ENCODE assay signal across 20 mouse cellular contexts in genomic region chr9:58144664-58145063, GRCm38 (mm10). TPM values are rescaled to one million over a fixed set of nuclear protein-coding genes. Genes with fewer than 3 reads are reported as not detected.
DNase-seq lines count a peak whose midpoint lies in the region; ATAC-seq and TF ChIP-seq lines count a peak whose summit lies in the region.
"Had no signal": no experiment of that assay in that cellular context is flagged by ENCODE, and none has a peak within 500 bp of the region (broad histone marks: within the 10 kb centered on the region; RNA-seq: fewer than 3 reads in every experiment).

No protein-coding gene starts in this region.

- H3K79me2 ChIP-seq in heart, adult 2 months (replicated peaks; ENCODE audit: control insufficient read depth, insufficient read depth, low read length): no peaks in the 10 kb centered on the region

- no peak overlapping the region for H3K27ac ChIP-seq in kidney, postnatal 0 days
- H3K27ac ChIP-seq in kidney, adult 2 months (ENCODE audit: insufficient read depth, low read depth, low read length): no peak overlapping the region
- peak overlapping the region; percentile 76 for H3K27ac ChIP-seq in embryonic facial prominence, embryonic 10.5 days (replicated peaks)
- H3K27ac ChIP-seq in heart, adult 2 months: no peak overlapping the region
- H3K27ac ChIP-seq: liver, embryonic 15.5 days; macrophage had no signal

- no peak for DNase-seq in kidney, postnatal 0 days (ENCODE audit: low spot score)
- no peak for DNase-seq in kidney, adult 2 months
- DNase-seq in embryo, embryonic 10 days (ENCODE audit: low spot score): peak; percentile 62
- peak; percentile 45 for DNase-seq in embryonic facial prominence, embryonic 10.5 days (ENCODE audit: low spot score)
- DNase-seq in yolk sac, embryonic 10.5 days (ENCODE audit: low spot score): peak; percentile 35
- DNase-seq in heart, adult 2 months: no peak
- DNase-seq: adrenal gland, adult 8-10 months; cerebellum, adult 9-10 months; gastrocnemius, postnatal 14 days; kidney, adult 11 months; right cerebral cortex, adult 18-20 months; thymus, adult 18-20 months had no signal

- H3K4me1 ChIP-seq in kidney, postnatal 0 days (replicated peaks; ENCODE audit: insufficient read depth, low read length): peaks cover 17% of the 10 kb centered on the region
- H3K4me1 ChIP-seq in kidney, adult 2 months (ENCODE audit: control insufficient read depth, insufficient read depth, low read length): no peaks in the 10 kb centered on the region
- peaks cover 60% of the 10 kb centered on the region for H3K4me1 ChIP-seq in embryonic facial prominence, embryonic 10.5 days
- H3K4me1 ChIP-seq in heart, adult 2 months (ENCODE audit: control insufficient read depth, insufficient read depth, low read length): peaks cover under 1% of the 10 kb centered on the region; the same call in 1 of the 2 replicates
- H3K4me1 ChIP-seq: liver, embryonic 15.5 days had no signal

- no peaks in the 10 kb centered on the region for H3K27me3 ChIP-seq in kidney, postnatal 0 days (ENCODE audit: insufficient read depth, low read length)
- no peaks in the 10 kb centered on the region for H3K27me3 ChIP-seq in kidney, adult 2 months (replicated peaks; ENCODE audit: control insufficient read depth, insufficient read depth, low read length)
- 0 out of 2 replicates have a peak, but pooled peaks cover 6% of the 10 kb centered on the region for H3K27me3 ChIP-seq in embryonic facial prominence, embryonic 10.5 days (replicated peaks; ENCODE audit: low read depth, poor library complexity, severe bottlenecking)
- H3K27me3 ChIP-seq in heart, adult 2 months (ENCODE audit: control insufficient read depth, insufficient read depth, low read length): no peaks in the 10 kb centered on the region
- H3K27me3 ChIP-seq: forebrain, embryonic 13.5 days had no signal

- 0 out of 2 replicates have a peak, but pooled peaks have one; percentile 17 for ATAC-seq in kidney, postnatal 0 days (replicated peaks; ENCODE audit: low FRiP score, low read depth)
- ATAC-seq in megakaryocyte progenitor cell, adult 5-6 weeks (replicated peaks; ENCODE audit: poor library complexity): no peak
- ATAC-seq: forebrain, embryonic 13.5 days; midbrain, embryonic 16.5 days had no signal

- H3K9me3 ChIP-seq in kidney, postnatal 0 days (replicated peaks; ENCODE audit: low read length): no peaks in the 10 kb centered on the region
- no peaks in the 10 kb centered on the region for H3K9me3 ChIP-seq in embryonic facial prominence, embryonic 10.5 days
- H3K9me3 ChIP-seq: forebrain, embryonic 13.5 days; liver, embryonic 15.5 days had no signal

- no peaks in the 10 kb centered on the region for H3K36me3 ChIP-seq in kidney, postnatal 0 days (ENCODE audit: insufficient read depth, low read length)
- no peaks in the 10 kb centered on the region for H3K36me3 ChIP-seq in kidney, adult 2 months (ENCODE audit: control insufficient read depth, insufficient read depth, low read length)
- H3K36me3 ChIP-seq in embryonic facial prominence, embryonic 10.5 days (replicated peaks): peaks cover 84% of the 10 kb centered on the region
- no peaks in the 10 kb centered on the region for H3K36me3 ChIP-seq in heart, adult 2 months (ENCODE audit: control insufficient read depth, insufficient read depth, low read length)
- H3K36me3 ChIP-seq: liver, embryonic 15.5 days had no signal

- WGBS in kidney, postnatal 0 days: 71% methylated on average over 1 of the region's 1 CpGs
- 73% methylated on average over 1 of the region's 1 CpGs for WGBS in kidney, adult 2 months
- 27% methylated on average over 1 of the region's 1 CpGs for WGBS in embryonic facial prominence, embryonic 10.5 days
- 86% methylated on average over 1 of the region's 1 CpGs for WGBS in heart, adult 2 months

- no peak for TF ChIP-seq CTCF in kidney, postnatal 0 days (IDR thresholded peaks at IDR 0.05; ENCODE audit: low read depth)
- no peak for TF ChIP-seq CTCF in kidney, adult 2 months (conservative IDR thresholded peaks at IDR 0.05; ENCODE audit: insufficient read depth, insufficient read length, low read depth, low read length)
- no peak for TF ChIP-seq CTCF in heart, adult 2 months (IDR thresholded peaks at IDR 0.05)

- H3K4me3 ChIP-seq in kidney, postnatal 0 days (replicated peaks; ENCODE audit: low read depth, low read length): no peak overlapping the region
- no peak overlapping the region for H3K4me3 ChIP-seq in kidney, adult 2 months (ENCODE audit: insufficient read depth, low read depth, low read length)
- H3K4me3 ChIP-seq in embryonic facial prominence, embryonic 10.5 days: no peak overlapping the region
- H3K4me3 ChIP-seq in heart, adult 2 months: no peak overlapping the region
- H3K4me3 ChIP-seq: forebrain, embryonic 13.5 days; liver, embryonic 15.5 days had no signal

- H3K9ac ChIP-seq in kidney, postnatal 0 days (ENCODE audit: low read depth, low read length): no peak overlapping the region
- H3K9ac ChIP-seq in heart, adult 2 months (ENCODE audit: low read depth, low read length): no peak overlapping the region
- H3K9ac ChIP-seq: forebrain, embryonic 13.5 days; liver, embryonic 15.5 days had no signal

- TF ChIP-seq POLR2A in kidney, adult 2 months (IDR thresholded peaks at IDR 0.05; ENCODE audit: low read depth, low read length): no peak
- TF ChIP-seq POLR2A in heart, adult 2 months (IDR thresholded peaks at IDR 0.05; ENCODE audit: insufficient read depth, low read depth, low read length): no peak

- intact Hi-C loops in heart, adult 2 months (cut with DNase I): no loop called here

- no peak for TF ChIP-seq EP300 in heart, adult 2 months (IDR thresholded peaks at IDR 0.05; ENCODE audit: insufficient read depth, low read depth, low read length)

- no peak overlapping the region for H3K4me2 ChIP-seq in kidney, postnatal 0 days (ENCODE audit: low read length)
- H3K4me2 ChIP-seq: forebrain, embryonic 13.5 days; liver, embryonic 15.5 days had no signal

RNA-seq across cellular contexts. Expression of gene Ccdc33, which starts 26.0 kb away (rescaled TPM):
- polyA plus RNA-seq in kidney, postnatal 0 days (2015; fragmentation: Nextera tagmentation; extraction: Ambion mirVana): 0.09 and 0.13 TPM in 2 replicates
- 0.18 TPM in 1 of 2 replicates, not detected in the other for polyA plus RNA-seq in kidney, adult 2 months (2012; rRNA removed)
- 0.36 and 0.56 TPM in 2 replicates for polyA plus RNA-seq in embryonic facial prominence, embryonic 10.5 days (2016; fragmentation: Nextera tagmentation; extraction: Ambion mirVana)
- total RNA-seq in megakaryocyte progenitor cell, adult 5-6 weeks (2015): not detected in 2 replicates
- not detected in 2 replicates for total RNA-seq in megakaryocyte progenitor cell, adult 5-6 weeks (2017)
- not detected for total RNA-seq in heart, adult 2 months (2021)
- 1.3 TPM in 1 of 2 replicates, not detected in the other for polyA plus RNA-seq in heart, adult 2 months (2012; rRNA removed)
- total RNA-seq: gastrocnemius, postnatal 14 days; hematopoietic stem cell, adult 5-6 weeks; neutrophil, adult 5-6 weeks had no signal
- polyA plus RNA-seq: liver, embryonic 15.5 days; macrophage; small intestine, adult 2 months had no signal

RNA-seq across cellular contexts. Expression of gene Islr, which starts 59.4 kb away (rescaled TPM):
- polyA plus RNA-seq in kidney, postnatal 0 days (2015; fragmentation: Nextera tagmentation; extraction: Ambion mirVana): 54.0 and 60.4 TPM in 2 replicates
- polyA plus RNA-seq in kidney, adult 2 months (2012; rRNA removed): 32.0 and 41.7 TPM in 2 replicates
- polyA plus RNA-seq in embryonic facial prominence, embryonic 10.5 days (2016; fragmentation: Nextera tagmentation; extraction: Ambion mirVana): 13.8 and 18.2 TPM in 2 replicates
- total RNA-seq in megakaryocyte progenitor cell, adult 5-6 weeks (2015): 0.07 TPM in 1 of 2 replicates, not detected in the other
- total RNA-seq in megakaryocyte progenitor cell, adult 5-6 weeks (2017): 0.81 TPM in 1 of 2 replicates, not detected in the other
- total RNA-seq in heart, adult 2 months (2021): 10 to 100 TPM; 19.1 to 29.8 TPM
- 100.0 and 139 TPM in 2 replicates for polyA plus RNA-seq in heart, adult 2 months (2012; rRNA removed)
- total RNA-seq: neutrophil, adult 5-6 weeks had no signal
- polyA plus RNA-seq: macrophage had no signal

RNA-seq across cellular contexts. Expression of gene Islr2, which starts 59.5 kb away (rescaled TPM):
- 0.04 and 0.13 TPM in 2 replicates for polyA plus RNA-seq in kidney, postnatal 0 days (2015; fragmentation: Nextera tagmentation; extraction: Ambion mirVana)
- polyA plus RNA-seq in kidney, adult 2 months (2012; rRNA removed): 0.75 and 1.7 TPM in 2 replicates
- polyA plus RNA-seq in embryonic facial prominence, embryonic 10.5 days (2016; fragmentation: Nextera tagmentation; extraction: Ambion mirVana): 1.5 and 2.2 TPM in 2 replicates
- total RNA-seq in megakaryocyte progenitor cell, adult 5-6 weeks (2015): not detected in 2 replicates
- not detected in 2 replicates for total RNA-seq in megakaryocyte progenitor cell, adult 5-6 weeks (2017)
- under 1 TPM; 0.57 to 0.96 TPM for total RNA-seq in heart, adult 2 months (2021)
- polyA plus RNA-seq in heart, adult 2 months (2012; rRNA removed): 0.61 and 1.8 TPM in 2 replicates
- polyA plus RNA-seq: macrophage had no signal

Comparison
In these comparisons a context has a peak if more than half of its experiments do, and no peak if none do; other contexts are left out.
1. DNase-seq: peak in embryo, embryonic 10 days (single experiment), embryonic facial prominence, embryonic 10.5 days (single experiment) and yolk sac, embryonic 10.5 days (single experiment); none in kidney, postnatal 0 days (single experiment), kidney, adult 2 months (single experiment) and heart, adult 2 months (0 of 2).